18 mouse cellular contexts compared by ENCODE assay signal in genomic region chr5:38436681-38437080, GRCm38 (mm10).
DNase-seq lines count a peak whose midpoint lies in the region; ATAC-seq and TF ChIP-seq lines count a peak whose summit lies in the region.
"Had no signal": no experiment of that assay in that cellular context is flagged by ENCODE, and none has a peak within 500 bp of the region (broad histone marks: within the 10 kb centered on the region; RNA-seq: fewer than 3 reads in every experiment).

No protein-coding gene starts in this region.

- H3K4me3 ChIP-seq in kidney, postnatal 0 days (replicated peaks; ENCODE audit: low read depth, low read length) = no peak overlapping the region
- H3K4me3 ChIP-seq in midbrain, postnatal 0 days (ENCODE audit: low read depth, low read length) = no peak overlapping the region
- no peak overlapping the region for H3K4me3 ChIP-seq in midbrain, embryonic 16.5 days (ENCODE audit: low read depth, low read length)
- no peak overlapping the region for H3K4me3 ChIP-seq in MEL (ENCODE audit: control insufficient read depth in 1 of 2, insufficient read depth in 1 of 2, low read depth in 2 of 2, low read length in 2 of 2)
- H3K4me3 ChIP-seq: hindbrain, embryonic 12.5 days; intestine, embryonic 15.5 days; limb, embryonic 15.5 days had no signal

- TF ChIP-seq CTCF in kidney, postnatal 0 days (IDR thresholded peaks at IDR 0.05; ENCODE audit: low read depth) = peak; percentile 7; the same call in 1 of the 2 replicates
- peak; percentile 25 for TF ChIP-seq CTCF in midbrain, postnatal 0 days (IDR thresholded peaks at IDR 0.05)
- peak; percentile 7 to 21 (median 7); a peak in 2 of 6 replicates for TF ChIP-seq CTCF in MEL (IDR thresholded peaks at IDR 0.05 in 2 of 3, conservative IDR thresholded peaks at IDR 0.05 in 1 of 3; ENCODE audit: control insufficient read depth in 1 of 3, insufficient read depth in 1 of 3, low read depth in 2 of 3, low read length in 3 of 3, poor library complexity in 1 of 3, severe bottlenecking in 1 of 3)

- TF ChIP-seq RAD21 in MEL (IDR thresholded peaks at IDR 0.05; ENCODE audit: low read depth, low read length) = peak; percentile 28

- DNase-seq in kidney, postnatal 0 days (ENCODE audit: low spot score) = no peak
- DNase-seq in kidney, adult 8-10 months = no peak
- DNase-seq in midbrain, postnatal 0 days (ENCODE audit: low spot score) = no peak
- DNase-seq in MEL (ENCODE audit: low read depth, low spot score) = peak; percentile 10
- DNase-seq in testis, postnatal 14 days (ENCODE audit: low spot score) = peak; percentile 31
- DNase-seq in embryo, embryonic 11 days = no peak
- DNase-seq: adrenal gland, adult 2 months; cerebellum, adult 11 months; cerebellum, postnatal 25 days; heart, adult 18-20 months; midbrain, embryonic 14.5 days; thymus, postnatal 14 days had no signal

- H3K4me1 ChIP-seq in kidney, postnatal 0 days (replicated peaks; ENCODE audit: insufficient read depth, low read length) = no peaks in the 10 kb centered on the region
- H3K4me1 ChIP-seq in midbrain, postnatal 0 days (ENCODE audit: insufficient read depth, low read length) = no peaks in the 10 kb centered on the region
- H3K4me1 ChIP-seq in midbrain, embryonic 16.5 days (ENCODE audit: control insufficient read depth, insufficient read depth, low read length) = no peaks in the 10 kb centered on the region
- H3K4me1 ChIP-seq in MEL (ENCODE audit: control insufficient read depth in 1 of 2, insufficient read depth in 2 of 2, low read length in 2 of 2) = no peaks in the 10 kb centered on the region
- H3K4me1 ChIP-seq: hindbrain, embryonic 12.5 days; intestine, embryonic 15.5 days had no signal

- H3K36me3 ChIP-seq in kidney, postnatal 0 days (ENCODE audit: insufficient read depth, low read length) = no peaks in the 10 kb centered on the region
- H3K36me3 ChIP-seq in midbrain, postnatal 0 days (ENCODE audit: insufficient read depth, low read length) = no peaks in the 10 kb centered on the region
- H3K36me3 ChIP-seq in midbrain, embryonic 16.5 days (ENCODE audit: control insufficient read depth, insufficient read depth, low read length) = no peaks in the 10 kb centered on the region
- H3K36me3 ChIP-seq in MEL (ENCODE audit: control insufficient read depth in 1 of 2, insufficient read depth in 2 of 2, low read length in 2 of 2) = no peaks in the 10 kb centered on the region
- H3K36me3 ChIP-seq: hindbrain, embryonic 12.5 days; intestine, embryonic 15.5 days; limb, embryonic 15.5 days had no signal

- no peaks in the 10 kb centered on the region for H3K79me2 ChIP-seq in MEL (ENCODE audit: control insufficient read depth, insufficient read depth, low read length, poor library complexity)

- 90% methylated on average over 11 of the region's 11 CpGs for WGBS in kidney, postnatal 0 days
- WGBS in midbrain, postnatal 0 days = 91% methylated on average over 11 of the region's 11 CpGs
- WGBS in midbrain, embryonic 16.5 days = 94% methylated on average over 11 of the region's 11 CpGs

- TF ChIP-seq EP300 in MEL (IDR thresholded peaks at IDR 0.05; ENCODE audit: low read depth in 1 of 2, low read length in 2 of 2) = no peak

- TF ChIP-seq POLR2A in MEL (IDR thresholded peaks at IDR 0.05; ENCODE audit: control insufficient read depth in 1 of 2, insufficient read depth in 1 of 2, low read depth in 1 of 2, low read length in 2 of 2, poor library complexity in 1 of 2) = no peak

- ATAC-seq in kidney, postnatal 0 days (replicated peaks; ENCODE audit: low FRiP score, low read depth) = no peak
- ATAC-seq in midbrain, postnatal 0 days (ENCODE audit: low FRiP score) = no peak
- ATAC-seq in midbrain, embryonic 16.5 days = no peak
- ATAC-seq: forebrain, embryonic 14.5 days; intestine, embryonic 15.5 days; lung, postnatal 0 days had no signal

- no peaks in the 10 kb centered on the region for H3K27me3 ChIP-seq in kidney, postnatal 0 days (ENCODE audit: insufficient read depth, low read length)
- no peaks in the 10 kb centered on the region for H3K27me3 ChIP-seq in midbrain, postnatal 0 days (ENCODE audit: insufficient read depth, low read length)
- no peaks in the 10 kb centered on the region for H3K27me3 ChIP-seq in midbrain, embryonic 16.5 days (ENCODE audit: control insufficient read depth, insufficient read depth, low read depth, low read length)
- no peaks in the 10 kb centered on the region; a peak in 1 of 4 replicates for H3K27me3 ChIP-seq in MEL (ENCODE audit: control insufficient read depth in 1 of 2, insufficient read depth in 2 of 2, low read length in 2 of 2)
- H3K27me3 ChIP-seq: hindbrain, embryonic 12.5 days; intestine, embryonic 15.5 days; limb, embryonic 15.5 days had no signal

- no peak overlapping the region for H3K4me2 ChIP-seq in kidney, postnatal 0 days (ENCODE audit: low read length)
- H3K4me2 ChIP-seq in midbrain, postnatal 0 days (ENCODE audit: low read depth, low read length, poor library complexity, severe bottlenecking) = no peak overlapping the region
- H3K4me2 ChIP-seq in midbrain, embryonic 16.5 days (ENCODE audit: low read length) = no peak overlapping the region
- H3K4me2 ChIP-seq: hindbrain, embryonic 12.5 days; intestine, embryonic 15.5 days; limb, embryonic 15.5 days had no signal

- no peak overlapping the region for H3K9ac ChIP-seq in kidney, postnatal 0 days (ENCODE audit: low read depth, low read length)
- no peak overlapping the region for H3K9ac ChIP-seq in midbrain, postnatal 0 days (replicated peaks; ENCODE audit: low read length, poor library complexity, severe bottlenecking)
- no peak overlapping the region for H3K9ac ChIP-seq in midbrain, embryonic 16.5 days (ENCODE audit: low read depth, low read length)
- H3K9ac ChIP-seq in MEL (ENCODE audit: control insufficient read depth, low read depth, low read length, poor library complexity, severe bottlenecking) = no peak overlapping the region
- H3K9ac ChIP-seq: hindbrain, embryonic 12.5 days; intestine, embryonic 15.5 days; limb, embryonic 15.5 days had no signal

- no peaks in the 10 kb centered on the region for H3K9me3 ChIP-seq in kidney, postnatal 0 days (replicated peaks; ENCODE audit: low read length)
- H3K9me3 ChIP-seq in midbrain, postnatal 0 days (ENCODE audit: low read length) = no peaks in the 10 kb centered on the region
- H3K9me3 ChIP-seq in midbrain, embryonic 16.5 days (replicated peaks; ENCODE audit: control insufficient read depth, low read length, poor library complexity, severe bottlenecking) = no peaks in the 10 kb centered on the region
- no peaks in the 10 kb centered on the region for H3K9me3 ChIP-seq in MEL (replicated peaks; ENCODE audit: insufficient read depth, low read length)
- H3K9me3 ChIP-seq: intestine, embryonic 15.5 days; limb, embryonic 15.5 days had no signal

- no peak overlapping the region for H3K27ac ChIP-seq in kidney, postnatal 0 days
- no peak overlapping the region for H3K27ac ChIP-seq in midbrain, postnatal 0 days (ENCODE audit: low read depth, low read length)
- no peak overlapping the region for H3K27ac ChIP-seq in midbrain, embryonic 16.5 days (ENCODE audit: low read length)
- H3K27ac ChIP-seq in MEL (ENCODE audit: control insufficient read depth, low read depth, low read length) = no peak overlapping the region
- H3K27ac ChIP-seq: hindbrain, embryonic 12.5 days; intestine, embryonic 15.5 days; limb, embryonic 15.5 days had no signal

TF ChIP-seq in MEL, 35 proteins besides CTCF, POLR2A, EP300 and RAD21:
- TF ChIP-seq RCOR1 (IDR thresholded peaks at IDR 0.05; ENCODE audit: low read depth, low read length) (no peak), ZNF384 (IDR thresholded peaks at IDR 0.05; ENCODE audit: low read depth, low read length) (no peak), SMC3 (IDR thresholded peaks at IDR 0.05; ENCODE audit: low read depth, low read length) (peak; percentile 16; the same call in 1 of the 2 replicates), MXI1 (IDR thresholded peaks at IDR 0.05; ENCODE audit: low read depth, low read length) (no peak), NRF1 (IDR thresholded peaks at IDR 0.05; ENCODE audit: insufficient read depth, low read depth, low read length, poor library complexity, severe bottlenecking) (no peak)

Comparison
In these comparisons a context has a peak if more than half of its experiments do, and no peak if none do; other contexts are left out.
1. DNase-seq: peak in MEL (single experiment) and testis, postnatal 14 days (single experiment); none in kidney, postnatal 0 days (single experiment), kidney, adult 8-10 months (0 of 2), midbrain, postnatal 0 days (single experiment) and embryo, embryonic 11 days (single experiment).
2. Peak in every context shown above with its lines, with median percentiles within 50 percentile points of each other: CTCF ChIP-seq.